Mouse (Mus musculus) heart, adult 11 months (tissue): ENCODE data around the gene Wdr6.
A peak's percentile ranks its signal among the peaks of the same experiment; 100 is the strongest.
"Not testable (repeated sequence)": the region's sequence is repeated elsewhere in the genome, so short reads cannot be mapped to it uniquely, and the experiment has no call there.

Experiments used
- DNase-seq: peaks from one replicate; pipeline ENCODE4 v3.0.0; 2022

The Wdr6 gene

GRCm38 (mm10) chr9:108578545-108579343, at the start of gene Wdr6:
Wdr6 (minus strand) TSS chr9:108578739.
- peak; percentile 100 for DNase-seq

- no peak for DNase-seq
These were observed 49.6 kb upstream of the Wdr6 start for GRCm38 (mm10) chr9:108628141-108628540.

- DNase-seq: peak; percentile 97
These were observed 48.0 kb upstream of the Wdr6 start for GRCm38 (mm10) chr9:108626498-108626897.

GRCm38 (mm10) chr9:108617301-108617700, 38.8 kb upstream of the Wdr6 start:
- no peak for DNase-seq

- peak; percentile 85 for DNase-seq
These were observed 32.9 kb upstream of the Wdr6 start for GRCm38 (mm10) chr9:108611488-108611887.

GRCm38 (mm10) chr9:108608889-108609288, 30.4 kb upstream of the Wdr6 start:
- no peak for DNase-seq

GRCm38 (mm10) chr9:108607929-108608328, 29.4 kb upstream of the Wdr6 start:
- not testable (repeated sequence) for DNase-seq

GRCm38 (mm10) chr9:108601986-108602385, 23.4 kb upstream of the Wdr6 start:
- no peak for DNase-seq

GRCm38 (mm10) chr9:108600011-108600410, 21.5 kb upstream of the Wdr6 start:
- DNase-seq: no peak

- no peak for DNase-seq
These were observed 20.6 kb upstream of the Wdr6 start for GRCm38 (mm10) chr9:108599021-108599566.

GRCm38 (mm10) chr9:108596998-108597764, 18.6 kb upstream of the Wdr6 start, which contains the start of gene P4htm:
P4htm (minus strand) TSS chr9:108597667.
- DNase-seq: peak; percentile 98

- no peak for DNase-seq
These were observed 15.8 kb upstream of the Wdr6 start for GRCm38 (mm10) chr9:108594354-108594753.

- peak; percentile 83 for DNase-seq
These were observed 12.9 kb upstream of the Wdr6 start for GRCm38 (mm10) chr9:108591462-108591861.

GRCm38 (mm10) chr9:108589229-108589628, 10.7 kb upstream of the Wdr6 start:
- no peak for DNase-seq

GRCm38 (mm10) chr9:108587571-108588180, 9.1 kb upstream of the Wdr6 start:
- peak; percentile 99 for DNase-seq

- no peak for DNase-seq
These were observed 778 bp upstream of the Wdr6 start for GRCm38 (mm10) chr9:108579344-108579690.

- DNase-seq: peak; percentile 96
These were observed 500 bp downstream of the Wdr6 start for GRCm38 (mm10) chr9:108577934-108578544.

- DNase-seq: no peak
These were observed 1.5 kb downstream of the Wdr6 start for GRCm38 (mm10) chr9:108577025-108577424.

- peak; percentile 92 for DNase-seq
These were observed 2.9 kb downstream of the Wdr6 start for GRCm38 (mm10) chr9:108575321-108576297.

- peak; percentile 91 for DNase-seq
These were observed 3.6 kb downstream of the Wdr6 start for GRCm38 (mm10) chr9:108574921-108575320.
